8 mouse cellular contexts compared by ENCODE assay signal in genomic region chr11:50225611-50226378, GRCm38 (mm10). TPM values are rescaled to one million over a fixed set of nuclear protein-coding genes. Genes with fewer than 3 reads are reported as not detected.
DNase-seq lines count a peak whose midpoint lies in the region; ATAC-seq lines count a peak whose summit lies in the region.

No protein-coding gene starts in this region.

- H3K27me3 ChIP-seq in kidney, embryonic 15.5 days, result no peaks in the 10 kb centered on the region
- no peaks in the 10 kb centered on the region for H3K27me3 ChIP-seq in stomach, embryonic 16.5 days (ENCODE audit: control insufficient read depth, insufficient read depth, low read length)

- WGBS in kidney, embryonic 15.5 days, result 1% methylated on average over 34 of the region's 34 CpGs
- WGBS in stomach, embryonic 16.5 days, result 3% methylated on average over 30 of the region's 34 CpGs

- H3K27ac ChIP-seq in kidney, embryonic 15.5 days, result peak overlapping the region; percentile 92
- peak overlapping the region; percentile 88 for H3K27ac ChIP-seq in stomach, embryonic 16.5 days (ENCODE audit: low read length)

- peaks cover 60% of the 10 kb centered on the region for H3K4me1 ChIP-seq in kidney, embryonic 15.5 days
- H3K4me1 ChIP-seq in stomach, embryonic 16.5 days (ENCODE audit: control insufficient read depth, insufficient read depth, low read length), result peaks cover 45% of the 10 kb centered on the region

- intact Hi-C loops in gastrocnemius, postnatal 14 days (cut with DNase I; ENCODE audit: low total_unique reads), result no loop called here

- no peaks in the 10 kb centered on the region for H3K9me3 ChIP-seq in kidney, embryonic 15.5 days (replicated peaks)
- H3K9me3 ChIP-seq in stomach, embryonic 16.5 days (replicated peaks; ENCODE audit: control insufficient read depth, low read length), result no peaks in the 10 kb centered on the region

- peak; percentile 49 for DNase-seq in urinary bladder, postnatal 25 days (ENCODE audit: low spot score)
- DNase-seq in urinary bladder, postnatal 10 days (ENCODE audit: low spot score), result no peak
- DNase-seq in cerebellum, adult 9-11 months, result peak; percentile 81
- DNase-seq in gastrocnemius, postnatal 14 days, result peak; percentile 64
- DNase-seq in lung, postnatal 36 days, result peak; percentile 63
- no peak for DNase-seq in ovary, postnatal 14 days (ENCODE audit: low spot score)

- H3K9ac ChIP-seq in kidney, embryonic 15.5 days, result peak overlapping the region; percentile 93
- peak overlapping the region; percentile 99 for H3K9ac ChIP-seq in stomach, embryonic 16.5 days (ENCODE audit: low read length)

- ATAC-seq in kidney, embryonic 15.5 days (replicated peaks; ENCODE audit: low FRiP score), result peak; percentile 30
- ATAC-seq in stomach, embryonic 16.5 days (ENCODE audit: insufficient read depth, low FRiP score), result peak; percentile 8

- H3K4me2 ChIP-seq in kidney, embryonic 15.5 days, result peak overlapping the region; percentile 91
- H3K4me2 ChIP-seq in stomach, embryonic 16.5 days (ENCODE audit: low read depth, low read length), result peak overlapping the region; percentile 92

- peaks cover 1% of the 10 kb centered on the region; the same call in 1 of the 2 replicates for H3K36me3 ChIP-seq in kidney, embryonic 15.5 days
- H3K36me3 ChIP-seq in stomach, embryonic 16.5 days (ENCODE audit: control insufficient read depth, insufficient read depth, low read length), result no peaks in the 10 kb centered on the region

- peak overlapping the region; percentile 91 for H3K4me3 ChIP-seq in kidney, embryonic 15.5 days (replicated peaks)
- H3K4me3 ChIP-seq in stomach, embryonic 16.5 days (replicated peaks; ENCODE audit: low read length), result peak overlapping the region; percentile 85

RNA-seq across cellular contexts. Expression of gene Ltc4s, which starts 12.6 kb away (rescaled TPM):
- total RNA-seq in gastrocnemius, postnatal 14 days (2021), result 1 to 10 TPM; 1.9 to 2.0 TPM
- polyA plus RNA-seq in kidney, embryonic 15.5 days (2015; fragmentation: Nextera tagmentation; extraction: Ambion mirVana), result 1.4 and 1.9 TPM in 2 replicates
- polyA plus RNA-seq in stomach, embryonic 16.5 days (2015; fragmentation: Nextera tagmentation; extraction: Ambion mirVana), result 3.5 and 5.9 TPM in 2 replicates

RNA-seq across cellular contexts. Expression of gene Mgat4b, which starts 15.1 kb away (rescaled TPM):
- total RNA-seq in gastrocnemius, postnatal 14 days (2021), result 10 to 100 TPM; 24.8 to 25.5 TPM
- polyA plus RNA-seq in kidney, embryonic 15.5 days (2015; fragmentation: Nextera tagmentation; extraction: Ambion mirVana), result 37.3 and 37.5 TPM in 2 replicates
- 5.6 and 5.9 TPM in 2 replicates for polyA plus RNA-seq in stomach, embryonic 16.5 days (2015; fragmentation: Nextera tagmentation; extraction: Ambion mirVana)

RNA-seq across cellular contexts. Expression of gene Sqstm1, which starts 15.2 kb away (rescaled TPM):
- total RNA-seq in gastrocnemius, postnatal 14 days (2021), result 100 to 1,000 TPM; 217 to 261 TPM
- polyA plus RNA-seq in kidney, embryonic 15.5 days (2015; fragmentation: Nextera tagmentation; extraction: Ambion mirVana), result 233 and 259 TPM in 2 replicates
- 202 and 225 TPM in 2 replicates for polyA plus RNA-seq in stomach, embryonic 16.5 days (2015; fragmentation: Nextera tagmentation; extraction: Ambion mirVana)

RNA-seq across cellular contexts. Expression of gene Mrnip, which starts 51.6 kb away (rescaled TPM):
- total RNA-seq in gastrocnemius, postnatal 14 days (2021), result 1 to 10 TPM; 5.0 to 5.4 TPM
- polyA plus RNA-seq in kidney, embryonic 15.5 days (2015; fragmentation: Nextera tagmentation; extraction: Ambion mirVana), result 19.3 and 20.0 TPM in 2 replicates
- polyA plus RNA-seq in stomach, embryonic 16.5 days (2015; fragmentation: Nextera tagmentation; extraction: Ambion mirVana), result 11.9 and 12.5 TPM in 2 replicates

Comparison
In these comparisons a context has a peak if more than half of its experiments do, and no peak if none do; other contexts are left out.
1. DNase-seq: peak in urinary bladder, postnatal 25 days (single experiment), cerebellum, adult 9-11 months (single experiment), gastrocnemius, postnatal 14 days (single experiment) and lung, postnatal 36 days (single experiment); none in urinary bladder, postnatal 10 days (single experiment) and ovary, postnatal 14 days (single experiment).